Mouse (Mus musculus) adrenal gland, postnatal 10 days (tissue): ENCODE results near the gene Amy2a1. TPM values are rescaled to one million over a fixed set of nuclear protein-coding genes. Genes with fewer than 3 reads are reported as not detected.
"Not testable (repeated sequence)": the region's sequence is repeated elsewhere in the genome, so short reads cannot be mapped to it uniquely, and the experiment has no call there.

Experiments used
- DNase-seq: peaks from one replicate; pipeline ENCODE4 v3.0.0; 2021; ENCODE audit warnings: mixed read lengths
- long read RNA-seq, 2 experiments: library from polyadenylated mRNA; stranded (forward); transcript quantifications; one replicate each; pipeline ENCODE4 v2.0.0; 2021
- total RNA-seq, 2 experiments: library from RNA; stranded (reverse); gene quantifications; 2 replicates each; pipeline ENCODE4 v1.2.3; 2021

Gene Amy2a1
- total RNA-seq = not detected
- long read RNA-seq, experiment 1 = 0 reads
- long read RNA-seq, experiment 2 = 0 reads

- DNase-seq = not testable (repeated sequence)
These were observed at the start of gene Amy2a1 for GRCm38 (mm10) chr3:113532328-113532727. Gene Amy2a1, minus strand, starts transcription at chr3:113532428.

GRCm38 (mm10) chr3:113574578-113574977 lies 42.4 kb upstream of the Amy2a1 start:
- DNase-seq = peak; percentile 42

- DNase-seq = peak; percentile 14
These were observed 41.9 kb upstream of the Amy2a1 start for GRCm38 (mm10) chr3:113574138-113574537.

GRCm38 (mm10) chr3:113572158-113572557 lies 39.9 kb upstream of the Amy2a1 start:
- no peak for DNase-seq

- no peak for DNase-seq
These were observed 7.5 kb upstream of the Amy2a1 start for GRCm38 (mm10) chr3:113539692-113540091.

Other genes starting within 250 kb of the Amy2a1 start
- gene Amy2a4, start 241.0 kb downstream of the Amy2a1 start, total RNA-seq = not detected
- not detected for gene Amy2a3, start 208.4 kb downstream of the Amy2a1 start, total RNA-seq
- not detected for gene Amy2a2, start 175.8 kb downstream of the Amy2a1 start, total RNA-seq
- 10 to 100 TPM; 33.0 to 60.6 TPM for gene Amy1, start 74.3 kb upstream of the Amy2a1 start, total RNA-seq
- gene Rnpc3, start 97.7 kb upstream of the Amy2a1 start, total RNA-seq = 10 to 100 TPM; 21.1 to 25.6 TPM